23 mouse cellular contexts compared by ENCODE assay signal in genomic region chr8:107473369-107473768, GRCm38 (mm10). TPM values are rescaled to one million over a fixed set of nuclear protein-coding genes. Genes with fewer than 3 reads are reported as not detected.
DNase-seq lines count a peak whose midpoint lies in the region; ATAC-seq and TF ChIP-seq lines count a peak whose summit lies in the region.
"Had no signal": no experiment of that assay in that cellular context is flagged by ENCODE, and none has a peak within 500 bp of the region (broad histone marks: within the 10 kb centered on the region; RNA-seq: fewer than 3 reads in every experiment).

No protein-coding gene starts in this region.

- WGBS in heart, embryonic 11.5 days (ENCODE audit: insufficient replicate concordance) = 57% methylated on average over 4 of the region's 4 CpGs
- WGBS in heart, embryonic 10.5 days = 47% methylated on average over 4 of the region's 4 CpGs
- WGBS in limb, embryonic 10.5 days = 89% methylated on average over 4 of the region's 4 CpGs
- WGBS in liver, embryonic 14.5 days (ENCODE audit: insufficient replicate concordance) = 55% methylated on average over 4 of the region's 4 CpGs

- no peak overlapping the region for H3K4me3 ChIP-seq in heart, embryonic 11.5 days (ENCODE audit: low read depth, low read length)
- H3K4me3 ChIP-seq in heart, embryonic 10.5 days = no peak overlapping the region
- no peak overlapping the region for H3K4me3 ChIP-seq in limb, embryonic 10.5 days
- no peak overlapping the region for H3K4me3 ChIP-seq in liver, embryonic 14.5 days (ENCODE audit: insufficient read depth in 1 of 2, low read depth in 2 of 2, low read length in 2 of 2)
- H3K4me3 ChIP-seq: forebrain, embryonic 15.5 days; intestine, embryonic 15.5 days; liver, embryonic 15.5 days; stomach, embryonic 15.5 days had no signal

- no peak overlapping the region for H3K4me2 ChIP-seq in heart, embryonic 11.5 days
- no peak overlapping the region for H3K4me2 ChIP-seq in liver, embryonic 14.5 days (ENCODE audit: low read depth)
- H3K4me2 ChIP-seq: forebrain, embryonic 15.5 days; hindbrain, embryonic 14.5 days; intestine, embryonic 15.5 days; liver, embryonic 15.5 days; stomach, embryonic 15.5 days had no signal

- no peak for TF ChIP-seq EP300 in liver, embryonic 14.5 days (IDR thresholded peaks at IDR 0.05; ENCODE audit: low read depth)

- H3K4me1 ChIP-seq in heart, embryonic 11.5 days (ENCODE audit: control insufficient read depth, insufficient read depth, low read length) = 0 out of 2 replicates have a peak, but pooled peaks cover 6% of the 10 kb centered on the region
- H3K4me1 ChIP-seq in heart, embryonic 10.5 days = peaks cover 13% of the 10 kb centered on the region
- H3K4me1 ChIP-seq in limb, embryonic 10.5 days = peaks cover 34% of the 10 kb centered on the region
- H3K4me1 ChIP-seq in liver, embryonic 14.5 days (replicated peaks; ENCODE audit: control insufficient read depth in 2 of 2, insufficient read depth in 2 of 2, low read length in 1 of 2) = peaks cover 0 to 2% of the 10 kb centered on the region in 2 experiments; a peak in 1 of 4 replicates
- H3K4me1 ChIP-seq: forebrain, embryonic 15.5 days had no signal

- H3K36me3 ChIP-seq in heart, embryonic 11.5 days (ENCODE audit: control insufficient read depth, insufficient read depth, low read length) = no peaks in the 10 kb centered on the region; the same call in 1 of the 2 replicates
- peaks cover 16% of the 10 kb centered on the region; the same call in 1 of the 2 replicates for H3K36me3 ChIP-seq in heart, embryonic 10.5 days
- H3K36me3 ChIP-seq in limb, embryonic 10.5 days = peaks cover 37% of the 10 kb centered on the region
- no peaks in the 10 kb centered on the region for H3K36me3 ChIP-seq in liver, embryonic 14.5 days (replicated peaks; ENCODE audit: control insufficient read depth, insufficient read depth, low read depth)
- H3K36me3 ChIP-seq: intestine, embryonic 15.5 days; stomach, embryonic 15.5 days had no signal

- ATAC-seq in heart, embryonic 11.5 days (replicated peaks; ENCODE audit: insufficient number of reproducible peaks, low FRiP score, low TSS enrichment) = no peak
- peak; percentile 36; the same call in 1 of the 2 replicates for ATAC-seq in liver, embryonic 14.5 days (ENCODE audit: insufficient read depth)
- ATAC-seq: forebrain, embryonic 15.5 days; intestine, embryonic 15.5 days had no signal

- TF ChIP-seq CTCF in liver, embryonic 14.5 days (IDR thresholded peaks at IDR 0.05; ENCODE audit: low read depth) = no peak

- H3K9ac ChIP-seq in heart, embryonic 11.5 days (ENCODE audit: low read depth, low read length) = no peak overlapping the region
- no peak overlapping the region for H3K9ac ChIP-seq in liver, embryonic 14.5 days (replicated peaks)
- H3K9ac ChIP-seq: forebrain, embryonic 15.5 days; hindbrain, embryonic 14.5 days; intestine, embryonic 15.5 days; liver, embryonic 15.5 days; stomach, embryonic 15.5 days had no signal

- H3K9me3 ChIP-seq in heart, embryonic 11.5 days (replicated peaks; ENCODE audit: control insufficient read depth, low read length) = no peaks in the 10 kb centered on the region
- no peaks in the 10 kb centered on the region for H3K9me3 ChIP-seq in heart, embryonic 10.5 days
- no peaks in the 10 kb centered on the region for H3K9me3 ChIP-seq in limb, embryonic 10.5 days (replicated peaks)
- no peaks in the 10 kb centered on the region for H3K9me3 ChIP-seq in liver, embryonic 14.5 days (ENCODE audit: control insufficient read depth, low read length)
- H3K9me3 ChIP-seq: forebrain, embryonic 15.5 days; G1E; intestine, embryonic 15.5 days; liver, embryonic 15.5 days; megakaryocyte, embryonic 14.5 days; stomach, embryonic 15.5 days had no signal

- H3K27me3 ChIP-seq in heart, embryonic 11.5 days (ENCODE audit: control insufficient read depth, insufficient read depth, low read length) = no peaks in the 10 kb centered on the region
- H3K27me3 ChIP-seq in heart, embryonic 10.5 days (ENCODE audit: insufficient read depth, poor library complexity, severe bottlenecking) = no peaks in the 10 kb centered on the region
- H3K27me3 ChIP-seq in limb, embryonic 10.5 days (ENCODE audit: low read depth, poor library complexity, severe bottlenecking) = no peaks in the 10 kb centered on the region
- no peaks in the 10 kb centered on the region for H3K27me3 ChIP-seq in liver, embryonic 14.5 days (ENCODE audit: control insufficient read depth, insufficient read depth, low read length)
- H3K27me3 ChIP-seq: forebrain, embryonic 15.5 days; intestine, embryonic 15.5 days; liver, embryonic 15.5 days; megakaryocyte, embryonic 14.5 days; stomach, embryonic 15.5 days had no signal

- DNase-seq in heart, embryonic 10.5 days (ENCODE audit: low spot score) = no peak
- DNase-seq in 416B (ENCODE audit: low read depth) (peak; percentile 26), MN1 (ENCODE audit: low spot score) (no peak)
- DNase-seq in limb, embryonic 10.5 days (ENCODE audit: low spot score) = no peak
- no peak for DNase-seq in liver, embryonic 14.5 days (ENCODE audit: low read depth in 3 of 3, low spot score in 3 of 3)
- DNase-seq in thymus, postnatal 10 days (ENCODE audit: low spot score in 2 of 2) = no peak
- DNase-seq: adrenal gland, postnatal 14 days; cerebellum, adult 11-12 months; cerebellum, postnatal 14 days; embryo, embryonic 11 days; gastrocnemius, postnatal 25 days; heart, postnatal 14 days; kidney, postnatal 4 days; lung, postnatal 14 days; retina, postnatal 1 day had no signal

- 0 out of 2 replicates have a peak overlapping the region, but pooled peaks have one; percentile 35 for H3K27ac ChIP-seq in heart, embryonic 11.5 days (ENCODE audit: low read depth, low read length)
- H3K27ac ChIP-seq in heart, embryonic 10.5 days = no peak overlapping the region
- H3K27ac ChIP-seq in limb, embryonic 10.5 days = peak overlapping the region; percentile 86
- no peak overlapping the region for H3K27ac ChIP-seq in liver, embryonic 14.5 days
- H3K27ac ChIP-seq: forebrain, embryonic 15.5 days; hindbrain, embryonic 14.5 days; intestine, embryonic 15.5 days; liver, embryonic 15.5 days; stomach, embryonic 15.5 days had no signal

RNA-seq across cellular contexts. Expression of gene Wwp2, which starts 37.2 kb away (rescaled TPM):
- polyA plus RNA-seq in heart, embryonic 11.5 days (2014; fragmentation: Nextera tagmentation; extraction: Ambion mirVana) = 34.6 and 35.2 TPM in 2 replicates
- 38.9 and 46.4 TPM in 2 replicates for polyA plus RNA-seq in heart, embryonic 10.5 days (2016; fragmentation: Nextera tagmentation; extraction: Ambion mirVana)
- polyA plus RNA-seq in limb, embryonic 10.5 days (2016; fragmentation: Nextera tagmentation; extraction: Ambion mirVana) = 55.9 and 116 TPM in 2 replicates
- 12.1 and 14.7 TPM in 2 replicates for polyA plus RNA-seq in liver, embryonic 14.5 days (2012; rRNA removed)
- polyA plus RNA-seq in liver, embryonic 14.5 days (2014; fragmentation: Nextera tagmentation; extraction: Ambion mirVana) = 28.0 and 33.7 TPM in 2 replicates

RNA-seq across cellular contexts. Expression of gene Nob1, which starts 48.5 kb away (rescaled TPM):
- polyA plus RNA-seq in heart, embryonic 11.5 days (2014; fragmentation: Nextera tagmentation; extraction: Ambion mirVana) = 48.4 and 48.8 TPM in 2 replicates
- 57.5 and 80.1 TPM in 2 replicates for polyA plus RNA-seq in heart, embryonic 10.5 days (2016; fragmentation: Nextera tagmentation; extraction: Ambion mirVana)
- 110 and 113 TPM in 2 replicates for polyA plus RNA-seq in limb, embryonic 10.5 days (2016; fragmentation: Nextera tagmentation; extraction: Ambion mirVana)
- polyA plus RNA-seq in liver, embryonic 14.5 days (2012; rRNA removed) = 24.6 and 30.9 TPM in 2 replicates
- 16.0 and 18.5 TPM in 2 replicates for polyA plus RNA-seq in liver, embryonic 14.5 days (2014; fragmentation: Nextera tagmentation; extraction: Ambion mirVana)

Comparison
In these comparisons a context has a peak if more than half of its experiments do, and no peak if none do; other contexts are left out.
1. H3K27ac ChIP-seq: peak in heart, embryonic 11.5 days (single experiment) and limb, embryonic 10.5 days (single experiment); none in heart, embryonic 10.5 days (single experiment) and liver, embryonic 14.5 days (single experiment).